ENCODE assay signal across 14 mouse cellular contexts in genomic region chr11:102409795-102410330, GRCm38 (mm10). TPM values are rescaled to one million over a fixed set of nuclear protein-coding genes. Genes with fewer than 3 reads are reported as not detected.
DNase-seq lines count a peak whose midpoint lies in the region; ATAC-seq lines count a peak whose summit lies in the region.
"Had no signal": no experiment of that assay in that cellular context is flagged by ENCODE, and none has a peak within 500 bp of the region (broad histone marks: within the 10 kb centered on the region; RNA-seq: fewer than 3 reads in every experiment).

No protein-coding gene starts in this region.

- DNase-seq in forebrain, embryonic 10.5 days (ENCODE audit: extremely low spot score, low spot score), result no peak
- no peak for DNase-seq in kidney, postnatal 4 days
- no peak for DNase-seq in cerebellum, adult 18-20 months
- no peak for DNase-seq in layer of hippocampus, postnatal 10 days (ENCODE audit: low spot score in 2 of 2)
- DNase-seq: adrenal gland, adult 8-10 months; cerebellum, adult 11 months had no signal

- no peak for ATAC-seq in forebrain, embryonic 15.5 days (replicated peaks)
- ATAC-seq in kidney, embryonic 15.5 days (replicated peaks; ENCODE audit: low FRiP score), result no peak
- no peak for ATAC-seq in intestine, embryonic 15.5 days
- ATAC-seq in liver, embryonic 16.5 days (ENCODE audit: low read depth), result no peak
- ATAC-seq: forebrain, embryonic 16.5 days; lung, postnatal 0 days; Patski had no signal

- no peak overlapping the region for H3K9ac ChIP-seq in forebrain, embryonic 15.5 days (replicated peaks)
- H3K9ac ChIP-seq in kidney, embryonic 15.5 days, result no peak overlapping the region
- 0 out of 2 replicates have a peak overlapping the region, but pooled peaks have one; percentile 17 for H3K9ac ChIP-seq in intestine, embryonic 15.5 days
- H3K9ac ChIP-seq in liver, embryonic 16.5 days (ENCODE audit: low read depth, low read length), result peak overlapping the region; percentile 38

- 0 out of 2 replicates have a peak overlapping the region, but pooled peaks have one; percentile 88 for H3K4me3 ChIP-seq in forebrain, embryonic 10.5 days
- no peak overlapping the region for H3K4me3 ChIP-seq in forebrain, embryonic 15.5 days
- no peak overlapping the region for H3K4me3 ChIP-seq in kidney, embryonic 15.5 days (replicated peaks)
- H3K4me3 ChIP-seq in intestine, embryonic 15.5 days (replicated peaks), result no peak overlapping the region
- H3K4me3 ChIP-seq in liver, embryonic 16.5 days (ENCODE audit: low read depth, low read length), result no peak overlapping the region

- peaks cover 8% of the 10 kb centered on the region for H3K36me3 ChIP-seq in forebrain, embryonic 10.5 days (replicated peaks)
- no peaks in the 10 kb centered on the region for H3K36me3 ChIP-seq in forebrain, embryonic 15.5 days
- peaks cover 2% of the 10 kb centered on the region; the same call in 1 of the 2 replicates for H3K36me3 ChIP-seq in kidney, embryonic 15.5 days
- H3K36me3 ChIP-seq in intestine, embryonic 15.5 days, result no peaks in the 10 kb centered on the region
- H3K36me3 ChIP-seq in liver, embryonic 16.5 days (ENCODE audit: control insufficient read depth, insufficient read depth), result peaks cover 11% of the 10 kb centered on the region; the same call in 1 of the 2 replicates

- peaks cover 56% of the 10 kb centered on the region for H3K4me1 ChIP-seq in forebrain, embryonic 10.5 days
- H3K4me1 ChIP-seq in forebrain, embryonic 15.5 days, result peaks cover 37% of the 10 kb centered on the region
- H3K4me1 ChIP-seq in kidney, embryonic 15.5 days, result peaks cover 49% of the 10 kb centered on the region
- peaks cover 17% of the 10 kb centered on the region; the same call in 1 of the 2 replicates for H3K4me1 ChIP-seq in intestine, embryonic 15.5 days (replicated peaks)
- peaks cover 39% of the 10 kb centered on the region for H3K4me1 ChIP-seq in liver, embryonic 16.5 days (ENCODE audit: control insufficient read depth, low read depth, low read length)

- peak overlapping the region; percentile 94; the same call in 1 of the 2 replicates for H3K27ac ChIP-seq in forebrain, embryonic 10.5 days
- H3K27ac ChIP-seq in forebrain, embryonic 15.5 days (replicated peaks), result no peak overlapping the region
- peak overlapping the region; percentile 95 for H3K27ac ChIP-seq in kidney, embryonic 15.5 days
- H3K27ac ChIP-seq in intestine, embryonic 15.5 days, result peak overlapping the region; percentile 94
- H3K27ac ChIP-seq in liver, embryonic 16.5 days (ENCODE audit: low read length), result peak overlapping the region; percentile 95

- H3K9me3 ChIP-seq in forebrain, embryonic 10.5 days, result no peaks in the 10 kb centered on the region
- no peaks in the 10 kb centered on the region for H3K9me3 ChIP-seq in forebrain, embryonic 15.5 days
- H3K9me3 ChIP-seq in kidney, embryonic 15.5 days (replicated peaks), result no peaks in the 10 kb centered on the region
- no peaks in the 10 kb centered on the region for H3K9me3 ChIP-seq in intestine, embryonic 15.5 days
- no peaks in the 10 kb centered on the region for H3K9me3 ChIP-seq in liver, embryonic 16.5 days (replicated peaks; ENCODE audit: control insufficient read depth, low read length)

- no peaks in the 10 kb centered on the region for H3K27me3 ChIP-seq in forebrain, embryonic 10.5 days (ENCODE audit: poor library complexity, severe bottlenecking)
- H3K27me3 ChIP-seq in forebrain, embryonic 15.5 days, result no peaks in the 10 kb centered on the region
- H3K27me3 ChIP-seq in kidney, embryonic 15.5 days, result no peaks in the 10 kb centered on the region
- no peaks in the 10 kb centered on the region for H3K27me3 ChIP-seq in intestine, embryonic 15.5 days (replicated peaks)
- H3K27me3 ChIP-seq in liver, embryonic 16.5 days (ENCODE audit: control insufficient read depth, insufficient read depth, low read depth, low read length), result peaks cover 4% of the 10 kb centered on the region; the same call in 1 of the 2 replicates
- H3K27me3 ChIP-seq: Patski had no signal

- 85% methylated on average over 3 of the region's 3 CpGs for WGBS in forebrain, embryonic 10.5 days
- 78% methylated on average over 3 of the region's 3 CpGs for WGBS in forebrain, embryonic 15.5 days
- 82% methylated on average over 3 of the region's 3 CpGs for WGBS in kidney, embryonic 15.5 days
- 73% methylated on average over 3 of the region's 3 CpGs for WGBS in intestine, embryonic 15.5 days
- 59% methylated on average over 3 of the region's 3 CpGs for WGBS in liver, embryonic 16.5 days (ENCODE audit: insufficient replicate concordance)

- H3K4me2 ChIP-seq in forebrain, embryonic 15.5 days (replicated peaks), result no peak overlapping the region
- H3K4me2 ChIP-seq in kidney, embryonic 15.5 days, result no peak overlapping the region
- H3K4me2 ChIP-seq in intestine, embryonic 15.5 days (replicated peaks), result peak overlapping the region; percentile 80
- H3K4me2 ChIP-seq in liver, embryonic 16.5 days (ENCODE audit: low read depth, low read length), result peak overlapping the region; percentile 94

RNA-seq across cellular contexts. Expression of gene Slc25a39, which starts 2.1 kb away (rescaled TPM):
- 255 and 262 TPM in 2 replicates for polyA plus RNA-seq in forebrain, embryonic 10.5 days (2016; fragmentation: Nextera tagmentation; extraction: Ambion mirVana)
- 144 TPM in 2 replicates for polyA plus RNA-seq in forebrain, embryonic 15.5 days (2015; fragmentation: Nextera tagmentation; extraction: Ambion mirVana)
- 271 and 298 TPM in 2 replicates for polyA plus RNA-seq in kidney, embryonic 15.5 days (2015; fragmentation: Nextera tagmentation; extraction: Ambion mirVana)
- polyA plus RNA-seq in intestine, embryonic 15.5 days (2015; fragmentation: Nextera tagmentation; extraction: Ambion mirVana), result 305 and 329 TPM in 2 replicates
- polyA plus RNA-seq in liver, embryonic 16.5 days (2015; fragmentation: Nextera tagmentation; extraction: Ambion mirVana), result 454 and 500 TPM in 2 replicates
- total RNA-seq in layer of hippocampus, postnatal 10 days (2021), result 10 to 100 TPM; 74.8 to 80.1 TPM

RNA-seq across cellular contexts. Expression of gene Rundc3a, which starts 16.7 kb away (rescaled TPM):
- 10.5 and 13.5 TPM in 2 replicates for polyA plus RNA-seq in forebrain, embryonic 10.5 days (2016; fragmentation: Nextera tagmentation; extraction: Ambion mirVana)
- polyA plus RNA-seq in forebrain, embryonic 15.5 days (2015; fragmentation: Nextera tagmentation; extraction: Ambion mirVana), result 149 and 150 TPM in 2 replicates
- 2.5 and 4.9 TPM in 2 replicates for polyA plus RNA-seq in kidney, embryonic 15.5 days (2015; fragmentation: Nextera tagmentation; extraction: Ambion mirVana)
- polyA plus RNA-seq in intestine, embryonic 15.5 days (2015; fragmentation: Nextera tagmentation; extraction: Ambion mirVana), result 8.7 and 10.8 TPM in 2 replicates
- 2.1 and 2.2 TPM in 2 replicates for polyA plus RNA-seq in liver, embryonic 16.5 days (2015; fragmentation: Nextera tagmentation; extraction: Ambion mirVana)
- 100 to 1,000 TPM; 356 to 431 TPM for total RNA-seq in layer of hippocampus, postnatal 10 days (2021)

RNA-seq across cellular contexts. Expression of gene Grn, which starts 20.3 kb away (rescaled TPM):
- 66.2 and 70.1 TPM in 2 replicates for polyA plus RNA-seq in forebrain, embryonic 10.5 days (2016; fragmentation: Nextera tagmentation; extraction: Ambion mirVana)
- polyA plus RNA-seq in forebrain, embryonic 15.5 days (2015; fragmentation: Nextera tagmentation; extraction: Ambion mirVana), result 61.8 and 62.0 TPM in 2 replicates
- polyA plus RNA-seq in kidney, embryonic 15.5 days (2015; fragmentation: Nextera tagmentation; extraction: Ambion mirVana), result 151 and 172 TPM in 2 replicates
- 156 and 171 TPM in 2 replicates for polyA plus RNA-seq in intestine, embryonic 15.5 days (2015; fragmentation: Nextera tagmentation; extraction: Ambion mirVana)
- 103 and 118 TPM in 2 replicates for polyA plus RNA-seq in liver, embryonic 16.5 days (2015; fragmentation: Nextera tagmentation; extraction: Ambion mirVana)
- total RNA-seq in layer of hippocampus, postnatal 10 days (2021), result 10 to 100 TPM; 81.8 to 83.7 TPM

RNA-seq across cellular contexts. Expression of gene Fam171a2, which starts 37.6 kb away (rescaled TPM):
- polyA plus RNA-seq in forebrain, embryonic 10.5 days (2016; fragmentation: Nextera tagmentation; extraction: Ambion mirVana), result 2.2 and 2.8 TPM in 2 replicates
- 22.5 and 24.3 TPM in 2 replicates for polyA plus RNA-seq in forebrain, embryonic 15.5 days (2015; fragmentation: Nextera tagmentation; extraction: Ambion mirVana)
- polyA plus RNA-seq in kidney, embryonic 15.5 days (2015; fragmentation: Nextera tagmentation; extraction: Ambion mirVana), result 6.9 and 7.1 TPM in 2 replicates
- polyA plus RNA-seq in intestine, embryonic 15.5 days (2015; fragmentation: Nextera tagmentation; extraction: Ambion mirVana), result 3.2 and 3.5 TPM in 2 replicates
- 0.20 and 0.34 TPM in 2 replicates for polyA plus RNA-seq in liver, embryonic 16.5 days (2015; fragmentation: Nextera tagmentation; extraction: Ambion mirVana)
- total RNA-seq in layer of hippocampus, postnatal 10 days (2021), result 100 to 1,000 TPM; 115 TPM

RNA-seq across cellular contexts. Expression of gene Slc4a1, which starts 43.9 kb away (rescaled TPM):
- 37.4 and 52.1 TPM in 2 replicates for polyA plus RNA-seq in forebrain, embryonic 10.5 days (2016; fragmentation: Nextera tagmentation; extraction: Ambion mirVana)
- 1.9 and 2.6 TPM in 2 replicates for polyA plus RNA-seq in forebrain, embryonic 15.5 days (2015; fragmentation: Nextera tagmentation; extraction: Ambion mirVana)
- polyA plus RNA-seq in kidney, embryonic 15.5 days (2015; fragmentation: Nextera tagmentation; extraction: Ambion mirVana), result 12.8 and 20.2 TPM in 2 replicates
- 15.2 and 18.0 TPM in 2 replicates for polyA plus RNA-seq in intestine, embryonic 15.5 days (2015; fragmentation: Nextera tagmentation; extraction: Ambion mirVana)
- polyA plus RNA-seq in liver, embryonic 16.5 days (2015; fragmentation: Nextera tagmentation; extraction: Ambion mirVana), result 1,073 and 1,144 TPM in 2 replicates
- under 1 TPM; 0.32 to 0.54 TPM for total RNA-seq in layer of hippocampus, postnatal 10 days (2021)
- polyA plus RNA-seq: C2C12, Patski had no signal

Comparison
In these comparisons a context has a peak if more than half of its experiments do, and no peak if none do; other contexts are left out.
1. RNA of gene Rundc3a, which starts 16.7 kb away (polyA plus RNA-seq): 149 to 150 TPM in forebrain, embryonic 15.5 days; 10.5 to 13.5 TPM in forebrain, embryonic 10.5 days, 8.7 to 10.8 TPM in intestine, embryonic 15.5 days, 2.5 to 4.9 TPM in kidney, embryonic 15.5 days and 2.1 to 2.2 TPM in liver, embryonic 16.5 days; every median in the first group is over 10 times any median in the second.
2. H3K4me2 ChIP-seq: peak in intestine, embryonic 15.5 days (single experiment) and liver, embryonic 16.5 days (single experiment); none in forebrain, embryonic 15.5 days (single experiment) and kidney, embryonic 15.5 days (single experiment).
3. H3K9ac ChIP-seq: peak in intestine, embryonic 15.5 days (single experiment) and liver, embryonic 16.5 days (single experiment); none in forebrain, embryonic 15.5 days (single experiment) and kidney, embryonic 15.5 days (single experiment).